Mouse (Mus musculus) megakaryocyte, embryonic 14.5 days (primary cell): ENCODE data around the gene Usp30.

ENCODE experiments used
- FLI1 ChIP-seq: IDR thresholded peaks from 2 replicates; pipeline ENCODE4 v1.6.1; 2012; ENCODE audit warnings: low read length, inconsistent platforms, mixed read lengths
- GATA1 ChIP-seq: IDR thresholded peaks from 3 replicates; pipeline ENCODE4 v1.6.1; 2012; ENCODE audit warnings: mixed read lengths, low read length, inconsistent platforms, borderline replicate concordance

DNA sequence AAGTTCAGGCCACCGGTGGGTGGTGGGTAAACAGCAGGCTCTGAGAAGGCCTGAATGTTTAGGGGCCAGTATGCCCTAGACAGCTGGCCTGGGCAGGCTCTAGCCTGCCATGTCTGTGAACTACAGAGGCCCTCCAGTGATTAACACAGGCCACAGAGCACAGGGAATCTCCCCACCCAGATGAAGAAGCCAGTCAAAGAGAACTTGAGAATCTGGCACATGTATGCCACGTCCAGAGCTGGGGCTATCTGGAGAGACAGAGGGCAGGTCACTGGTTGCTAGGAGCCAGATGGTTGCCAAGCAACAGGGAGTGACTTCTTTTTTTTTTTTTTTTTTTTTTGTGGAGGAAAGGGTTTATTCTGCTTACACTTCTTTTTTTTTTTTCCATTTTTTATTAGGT, 7.0 kb downstream of the Usp30 start:
- TF ChIP-seq GATA1 (no peak), FLI1 (no peak)
